Mouse (Mus musculus) monocyte, adult 5-6 weeks (primary cell): Measurements from ENCODE around the gene Gm45062. TPM values are rescaled to one million over a fixed set of nuclear protein-coding genes. Genes with fewer than 3 reads are reported as not detected.

Source experiments
- ATAC-seq: fragments of 153-309, 156-312 bp; replicated peaks from 2 replicates; pipeline ENCODE4 v1.8.0; 2017; ENCODE audit warnings: mild to moderate bottlenecking; ENCODE audit not compliant: low TSS enrichment, insufficient number of reproducible peaks, severe bottlenecking, poor library complexity, low FRiP score
- total RNA-seq: library from RNA; stranded (forward); fragments of 200-1000, 200-491, 200-594 nt; gene quantifications from 3 replicates; pipeline ENCODE4 v1.2.3, GENCODE M21; 2017

Gm45062 gene
- 11.0 to 30.2 TPM in 2 of 3 replicates, not detected in the other for total RNA-seq

- ATAC-seq = peak; percentile 100
Measured at GRCm38 (mm10) chr6:8259004-8259666, at the start of gene Gm45062, which contains the start of the genes Rpa3 and Umad1. Gm45062 (plus strand) TSS chr6:8259450. Rpa3 (minus strand) TSS chr6:8259173. Umad1 (plus strand) TSS chr6:8259288.

- no peak for ATAC-seq
Measured at GRCm38 (mm10) chr6:8209866-8210186, 49.4 kb upstream of the Gm45062 start.

DNA sequence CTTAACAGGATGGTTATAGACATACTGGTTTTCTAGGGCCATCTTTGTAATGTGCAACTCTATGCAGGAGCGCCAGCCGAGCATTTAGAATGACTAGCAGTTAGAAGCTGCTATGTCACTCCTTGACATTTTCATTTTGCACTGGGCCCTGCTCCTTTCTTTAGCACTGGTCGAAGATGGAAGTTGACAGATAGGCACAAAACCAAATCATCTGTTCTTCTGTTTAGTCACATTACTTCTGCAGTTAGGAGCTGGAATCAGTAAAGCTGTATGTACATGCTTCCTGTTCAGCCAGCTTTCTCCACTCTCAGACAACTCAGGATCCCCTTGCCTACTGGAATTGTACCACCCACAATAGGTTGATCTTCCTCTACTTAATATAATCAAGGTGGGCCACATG, 48.6 kb upstream of the Gm45062 start:
- ATAC-seq = no peak

- no peak for ATAC-seq
Measured at GRCm38 (mm10) chr6:8227035-8227434, 32.2 kb upstream of the Gm45062 start.

- no peak for ATAC-seq
Measured at GRCm38 (mm10) chr6:8228596-8228995, 30.7 kb upstream of the Gm45062 start.

- no peak for ATAC-seq
Measured at GRCm38 (mm10) chr6:8258316-8258715, 934 bp upstream of the Gm45062 start.

GRCm38 (mm10) chr6:8259667-8260044, 406 bp downstream of the Gm45062 start:
- ATAC-seq = peak; percentile 7; the same call in 1 of the 2 replicates

DNA sequence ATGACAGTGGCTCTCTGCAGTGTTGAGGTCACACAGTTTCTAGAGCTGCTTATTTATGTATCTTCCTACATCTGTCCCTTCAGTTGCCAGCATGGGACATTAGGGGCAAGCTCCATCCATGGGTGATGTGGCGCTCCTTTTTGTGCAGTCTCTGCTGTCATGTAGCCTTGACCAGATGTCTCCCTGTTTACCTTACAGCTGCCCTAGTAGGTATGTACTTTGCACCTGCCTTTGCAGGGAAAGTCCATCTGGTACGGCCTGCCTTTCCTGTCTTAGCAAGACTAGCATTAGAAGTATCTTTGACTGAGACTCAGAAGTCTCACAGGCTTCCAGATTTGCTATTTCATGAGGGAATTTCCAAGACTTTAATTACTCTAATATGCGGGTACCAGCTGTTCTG, 11.8 kb downstream of the Gm45062 start:
- ATAC-seq = no peak

DNA sequence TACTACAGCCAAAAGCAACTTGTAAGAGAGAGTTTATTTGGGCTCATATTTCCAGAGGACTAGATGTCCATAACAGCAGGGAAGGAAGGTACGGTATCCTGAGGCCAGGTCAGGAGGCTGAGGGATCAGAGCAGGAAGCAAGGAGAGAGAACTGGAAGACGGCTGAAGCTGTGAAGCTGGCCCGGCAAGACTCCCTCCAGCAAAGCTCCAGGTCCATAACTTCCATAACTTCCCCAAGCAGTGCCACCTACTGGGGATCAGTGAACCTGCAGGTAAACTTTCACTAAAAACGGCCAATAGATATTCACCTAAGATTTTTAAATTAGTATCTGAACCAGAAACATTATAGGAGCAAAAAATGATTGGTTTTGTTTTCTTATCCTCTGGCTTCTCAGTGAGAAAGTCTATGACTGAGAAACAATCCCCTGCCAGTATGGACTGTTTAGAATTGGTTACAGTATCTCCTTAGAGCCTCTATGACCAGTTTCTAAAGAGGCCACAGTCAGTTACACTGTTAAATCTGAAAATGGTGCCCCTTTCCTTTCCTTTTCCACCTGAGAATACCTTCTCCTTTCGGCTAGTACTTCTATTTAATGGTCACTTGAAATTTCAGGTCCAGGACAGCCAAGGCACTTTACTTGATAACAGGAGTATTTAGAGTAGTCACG, 15.3 kb downstream of the Gm45062 start:
- peak; percentile 73 for ATAC-seq

DNA sequence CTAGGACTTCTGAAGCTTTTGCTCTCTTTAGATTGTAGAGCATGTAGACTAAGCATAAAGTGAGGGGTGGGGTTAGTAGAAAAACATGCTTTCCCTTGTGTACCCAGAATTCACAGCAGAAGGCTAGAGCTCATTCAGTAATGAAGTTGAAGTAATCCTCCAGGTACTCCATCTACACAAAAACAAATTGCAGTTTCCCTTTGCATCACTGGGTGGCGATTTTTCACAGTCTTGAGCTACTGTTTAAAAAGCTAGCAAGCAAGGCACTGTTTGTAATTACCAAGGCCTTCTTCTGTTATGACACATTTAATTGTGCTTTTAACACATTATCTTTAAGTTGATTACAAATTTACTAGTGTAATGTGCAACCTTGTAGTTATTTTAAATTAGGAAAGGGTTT, 15.8 kb downstream of the Gm45062 start:
- ATAC-seq = no peak

GRCm38 (mm10) chr6:8276431-8276830, 17.2 kb downstream of the Gm45062 start:
- ATAC-seq = no peak

DNA sequence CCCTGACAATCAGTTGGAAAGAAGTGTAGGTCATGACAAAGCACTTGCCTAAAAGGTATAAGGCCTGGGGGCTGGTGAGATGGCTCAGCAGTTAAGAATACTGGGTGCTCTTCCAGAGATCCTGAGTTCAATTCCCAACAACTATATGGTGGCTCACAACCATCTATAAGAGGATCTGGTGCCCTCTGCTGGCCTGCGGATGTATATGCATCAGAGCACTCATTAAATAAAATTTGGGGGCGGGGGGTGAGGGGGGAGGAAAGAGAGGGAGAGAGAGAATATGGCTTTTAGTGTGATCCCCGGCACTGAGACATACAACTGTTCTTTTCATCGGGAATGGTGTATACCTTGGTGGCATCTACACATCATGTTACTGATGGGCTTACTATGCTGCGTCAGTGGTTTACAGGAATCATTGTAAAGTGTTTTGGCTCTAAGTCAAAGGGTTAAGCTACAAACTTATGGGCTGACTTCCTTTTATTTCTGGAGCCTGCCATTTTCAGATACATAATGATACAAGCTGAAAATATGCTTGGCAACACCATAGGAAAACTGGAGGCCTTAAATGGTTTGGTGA, 19.3 kb downstream of the Gm45062 start:
- no peak for ATAC-seq

DNA sequence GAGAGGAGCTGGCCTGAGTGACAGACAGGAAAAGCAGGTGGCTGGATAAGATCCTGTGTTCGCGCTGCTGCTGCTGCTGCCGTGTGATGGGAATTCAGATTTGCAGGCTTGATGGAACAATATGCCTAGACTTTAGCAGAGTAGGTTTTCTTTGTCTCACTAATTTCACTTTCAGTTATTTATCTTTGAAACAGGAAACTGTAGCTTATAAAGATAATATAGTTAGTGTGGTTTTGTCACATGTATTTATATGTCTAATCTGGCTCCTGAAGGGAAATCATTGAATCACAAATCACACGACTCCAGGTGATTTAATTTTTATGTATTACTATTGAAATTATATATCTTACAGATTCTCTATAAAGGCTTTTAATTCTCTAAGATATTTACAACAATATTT, 24.0 kb downstream of the Gm45062 start:
- ATAC-seq = no peak

GRCm38 (mm10) chr6:8285401-8285960, 26.2 kb downstream of the Gm45062 start:
- ATAC-seq = no peak

- ATAC-seq = no peak
Measured at GRCm38 (mm10) chr6:8286146-8286545, 26.9 kb downstream of the Gm45062 start.

- ATAC-seq = 0 out of 2 replicates have a peak, but pooled peaks have one; percentile 9
Measured at GRCm38 (mm10) chr6:8288755-8289580, 29.7 kb downstream of the Gm45062 start.

DNA sequence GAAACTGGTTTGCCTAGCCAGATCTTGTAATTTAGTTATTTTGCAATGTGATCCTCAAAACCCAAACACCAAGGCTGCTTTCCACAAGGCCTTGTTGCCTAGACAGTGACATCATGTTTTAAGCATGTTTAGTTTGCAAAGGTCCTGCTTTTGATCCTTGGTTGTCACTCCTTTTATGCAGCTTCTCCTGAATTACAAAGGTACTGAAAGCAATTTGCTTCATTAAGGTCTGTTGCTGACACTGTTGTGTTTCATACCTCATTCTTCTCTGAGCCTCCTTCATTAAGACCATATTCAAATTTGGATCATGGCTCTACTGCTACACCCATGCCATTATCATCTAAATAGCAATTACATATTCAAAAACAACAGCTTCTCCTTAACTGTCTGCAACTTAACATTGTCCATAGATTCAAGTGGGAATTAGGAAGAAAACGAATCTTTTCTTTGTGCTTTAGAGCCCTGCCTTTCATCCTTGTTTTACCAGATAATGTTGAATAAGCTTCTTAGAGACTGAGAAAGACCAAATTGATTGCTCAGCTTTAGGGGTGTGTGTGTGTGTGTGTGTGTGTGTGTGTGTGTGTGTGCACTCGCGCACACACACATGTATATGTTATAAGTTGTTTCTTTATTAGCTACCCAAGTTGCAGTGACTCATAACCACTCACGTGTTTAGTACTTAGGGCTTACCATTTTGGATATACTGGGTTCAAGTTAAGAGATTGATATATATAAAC, 35.0 kb downstream of the Gm45062 start:
- no peak for ATAC-seq

GRCm38 (mm10) chr6:8299066-8299863, 40.0 kb downstream of the Gm45062 start:
- no peak for ATAC-seq
